8 mouse cellular contexts compared by ENCODE assay signal in genomic region chr17:7945117-7946052, GRCm38 (mm10). TPM values are rescaled to one million over a fixed set of nuclear protein-coding genes. Genes with fewer than 3 reads are reported as not detected.
DNase-seq lines count a peak whose midpoint lies in the region; ATAC-seq and TF ChIP-seq lines count a peak whose summit lies in the region.
"Not testable (repeated sequence)": the region's sequence is repeated elsewhere in the genome, so short reads cannot be mapped to it uniquely, and the experiment has no call there.

TSS of gene Rsph3a (plus strand) at chr17:7945614.

- intact Hi-C loops in gastrocnemius, adult 2 months (cut with DNase I) = not testable (repeated sequence)

- H3K4me2 ChIP-seq in hindbrain, embryonic 16.5 days (ENCODE audit: low read length) = peak within 1 kb of the TSS; percentile 59

- WGBS in hindbrain, embryonic 16.5 days = 3% methylated on average over 58 of the region's 58 CpGs

- DNase-seq in ZHBTc4 (ENCODE audit: low read depth, low spot score) = peak; percentile 85
- DNase-seq in gastrocnemius, adult 2 months = peak; percentile 93
- DNase-seq in left cerebral cortex, adult 18-20 months (ENCODE audit: low spot score in 2 of 2) = peak; percentile 77 to 83
- DNase-seq in lung, postnatal 4 days = peak; percentile 90 to 94
- peak; percentile 96 for DNase-seq in retina, postnatal 1 day
- DNase-seq in thymus, postnatal 4 days = peak; percentile 75

- not testable (repeated sequence) for H3K36me3 ChIP-seq in hindbrain, embryonic 16.5 days (ENCODE audit: control insufficient read depth, insufficient read depth, low read length)

- peak; percentile 87 for ATAC-seq in common myeloid progenitor, adult 5-6 weeks (replicated peaks; ENCODE audit: low read depth, poor library complexity, severe bottlenecking)
- peak; percentile 98 for ATAC-seq in hindbrain, embryonic 16.5 days

- H3K27me3 ChIP-seq in hindbrain, embryonic 16.5 days (replicated peaks; ENCODE audit: control insufficient read depth, insufficient read depth, low read length) = not testable (repeated sequence)

- not testable (repeated sequence) for H3K9me3 ChIP-seq in hindbrain, embryonic 16.5 days (ENCODE audit: control insufficient read depth, low read length)

- H3K27ac ChIP-seq in gastrocnemius, adult 2 months = peak within 1 kb of the TSS; percentile 93
- peak within 1 kb of the TSS; percentile 88 for H3K27ac ChIP-seq in hindbrain, embryonic 16.5 days (ENCODE audit: low read depth, low read length)

- H3K4me3 ChIP-seq in gastrocnemius, adult 2 months = peak within 1 kb of the TSS; percentile 77
- H3K4me3 ChIP-seq in hindbrain, embryonic 16.5 days (ENCODE audit: low read length) = peak within 1 kb of the TSS; percentile 56

- H3K9ac ChIP-seq in hindbrain, embryonic 16.5 days (ENCODE audit: low read depth, low read length) = peak within 1 kb of the TSS; percentile 79

- H3K4me1 ChIP-seq in hindbrain, embryonic 16.5 days (ENCODE audit: control insufficient read depth, insufficient read depth, low read depth, low read length) = not testable (repeated sequence)

- peak; percentile 16; the same call in 1 of the 2 replicates for TF ChIP-seq CTCF in gastrocnemius, adult 2 months (IDR thresholded peaks at IDR 0.05)

RNA-seq across cellular contexts. Expression of gene Rsph3a, which starts in this region (rescaled TPM):
- total RNA-seq in common myeloid progenitor, adult 5-6 weeks (2017) = 20.1 and 32.4 TPM in 2 replicates
- total RNA-seq in gastrocnemius, adult 2 months (2021) = 10 to 100 TPM; 22.1 to 23.7 TPM
- 72.3 and 77.7 TPM in 2 replicates for polyA plus RNA-seq in hindbrain, embryonic 16.5 days (2015; fragmentation: Nextera tagmentation; extraction: Ambion mirVana)
- total RNA-seq in left cerebral cortex, adult 18-20 months (2021) = 10 to 100 TPM; 36.9 to 41.9 TPM

Comparison
In these comparisons a context has a peak if more than half of its experiments do, and no peak if none do; other contexts are left out.
1. Peak in every context shown above with its lines: DNase-seq, ATAC-seq, H3K4me3 ChIP-seq and H3K27ac ChIP-seq.